Mouse (Mus musculus): ENCODE data around the gene Fbxo6.
"Not testable (repeated sequence)": the region's sequence is repeated elsewhere in the genome, so short reads cannot be mapped to it uniquely, and the experiment has no call there.

Fbxo6 gene

DNA sequence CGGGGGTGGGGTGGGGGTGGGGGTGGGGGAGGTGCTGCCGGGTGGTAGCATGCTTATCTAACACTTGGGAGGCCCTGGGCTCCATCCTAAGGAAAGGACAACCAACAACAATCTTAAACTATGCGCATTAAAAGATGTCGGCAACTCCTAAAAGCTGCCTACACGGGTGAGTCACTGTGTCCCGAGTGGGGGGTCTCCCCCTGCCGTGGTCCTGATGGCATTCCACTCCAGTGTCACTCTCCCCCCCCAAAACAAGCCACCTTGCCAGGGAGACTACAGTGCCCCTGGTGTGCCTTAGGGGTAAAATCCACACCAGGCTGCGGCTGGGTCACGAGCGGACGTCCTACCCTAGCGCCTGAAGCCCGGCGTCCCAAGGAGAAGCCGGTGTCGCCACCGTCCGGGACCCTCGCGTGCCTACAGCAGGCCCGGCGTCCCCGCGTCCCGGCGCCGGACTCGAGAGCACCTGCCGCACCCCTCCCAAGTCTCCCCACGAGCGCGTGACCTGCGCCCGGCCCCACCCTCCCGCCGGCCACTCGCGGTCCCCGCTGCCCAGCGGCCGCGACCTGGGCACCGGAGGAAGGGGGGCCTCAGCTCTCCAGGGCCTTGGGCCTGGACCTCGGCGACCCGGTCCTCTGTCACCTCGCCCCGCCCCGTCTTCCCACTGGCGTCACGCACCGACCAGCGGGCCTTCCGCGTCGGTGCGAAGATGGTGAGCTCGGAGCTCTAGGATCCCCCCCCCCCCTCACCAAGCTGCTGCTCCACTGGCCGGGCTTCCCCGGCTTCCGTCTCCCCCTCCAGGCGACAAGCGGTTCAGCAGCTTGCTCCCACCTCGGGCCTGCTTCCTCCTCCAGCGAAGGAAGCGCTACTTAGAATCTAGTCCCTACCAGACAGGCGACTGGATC, at the start of gene Fbxo6:
Gene Fbxo6, minus strand, starts transcription at position 874 of the 902 bp plus-strand sequence.
- in situ Hi-C loops (cut with MboI, MseI) = no loop called here

DNA sequence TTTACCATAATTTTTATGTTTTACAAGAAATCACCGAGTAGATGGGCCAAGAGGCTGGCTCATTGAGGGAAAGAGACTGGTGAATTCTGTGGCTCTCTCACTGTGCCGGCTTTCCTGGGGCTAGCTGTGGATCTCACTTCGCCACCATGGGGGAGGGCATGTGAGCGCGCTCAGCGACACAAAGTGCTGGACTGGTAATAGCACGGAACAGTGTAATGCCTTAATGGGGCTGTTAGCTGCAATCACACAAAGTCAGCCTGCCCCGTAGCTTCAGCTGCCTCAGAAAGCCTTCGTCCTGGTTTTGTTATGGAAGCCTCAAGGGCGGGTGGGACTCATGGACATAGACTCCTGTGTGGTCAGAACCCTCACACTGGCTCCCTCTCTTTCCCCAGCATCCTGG, 46.8 kb upstream of the Fbxo6 start:
- in situ Hi-C loops (cut with MboI, MseI) = no loop called here

DNA sequence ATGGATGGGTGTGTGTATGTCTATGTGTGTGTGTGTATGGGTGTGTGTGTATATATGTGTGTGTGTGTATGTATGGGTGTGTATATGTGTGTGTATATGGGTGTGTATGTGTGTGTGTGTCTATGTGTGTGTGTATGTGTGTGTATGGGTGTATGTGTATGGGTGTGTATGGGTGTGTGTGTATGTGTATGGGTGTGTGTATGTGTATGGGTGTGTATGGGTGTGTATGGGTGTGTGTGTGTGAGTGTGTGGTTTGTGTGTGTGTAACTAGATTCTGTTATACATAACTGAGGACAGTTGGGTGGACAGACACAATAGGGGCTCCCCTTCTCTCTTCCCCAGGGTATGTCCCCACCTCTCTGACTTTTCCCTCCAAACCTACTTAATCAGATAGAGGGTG, 42.5 kb upstream of the Fbxo6 start:
- in situ Hi-C loops (cut with MboI, MseI) = no loop called here

DNA sequence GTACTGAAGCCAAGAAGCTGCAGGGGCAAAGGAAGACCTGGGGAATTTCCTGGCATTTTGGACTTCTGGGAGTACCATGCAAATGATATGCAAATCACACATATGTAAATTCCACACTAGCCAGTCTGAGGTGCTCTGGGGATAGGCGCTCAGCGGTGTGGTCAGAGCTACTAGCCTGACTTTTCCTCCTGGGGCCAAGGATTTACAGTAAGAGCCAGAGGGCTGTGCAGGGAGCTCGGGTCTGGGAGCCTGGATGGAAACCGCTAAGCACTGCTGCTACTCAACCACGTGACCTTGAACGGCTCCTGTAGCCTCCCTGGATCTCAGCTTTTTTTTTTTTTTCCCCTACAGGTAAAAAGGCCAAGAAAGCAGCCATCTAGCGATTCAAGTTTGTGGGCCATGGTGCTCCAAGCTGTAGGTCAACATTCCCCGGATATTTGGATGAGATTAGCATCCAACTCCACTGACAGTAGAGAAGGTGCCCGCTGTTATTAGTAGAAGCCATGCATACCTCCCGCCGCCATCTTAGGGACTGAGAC, 40.8 kb upstream of the Fbxo6 start:
- in situ Hi-C loops (cut with MboI, MseI) = no loop called here

DNA sequence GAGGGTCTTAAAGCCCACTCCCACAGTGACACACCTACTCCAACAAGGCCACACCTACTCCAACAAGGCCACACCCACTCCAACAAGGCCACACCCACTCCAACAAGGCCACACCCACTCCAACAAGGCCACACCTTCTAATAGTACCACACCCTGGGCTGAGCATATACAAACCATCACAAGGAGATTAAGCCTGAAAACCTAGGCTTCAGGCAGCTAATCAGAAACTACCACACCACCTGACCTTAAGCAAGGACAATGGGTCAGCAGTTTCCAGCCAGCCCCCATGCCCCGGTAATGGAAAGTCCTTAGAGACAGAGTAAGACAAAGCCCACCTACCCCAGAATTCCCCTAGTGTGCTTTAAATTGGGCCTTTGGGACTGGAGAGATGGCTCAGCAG, 36.8 kb upstream of the Fbxo6 start:
- in situ Hi-C loops (cut with MboI, MseI) = not testable (repeated sequence)

DNA sequence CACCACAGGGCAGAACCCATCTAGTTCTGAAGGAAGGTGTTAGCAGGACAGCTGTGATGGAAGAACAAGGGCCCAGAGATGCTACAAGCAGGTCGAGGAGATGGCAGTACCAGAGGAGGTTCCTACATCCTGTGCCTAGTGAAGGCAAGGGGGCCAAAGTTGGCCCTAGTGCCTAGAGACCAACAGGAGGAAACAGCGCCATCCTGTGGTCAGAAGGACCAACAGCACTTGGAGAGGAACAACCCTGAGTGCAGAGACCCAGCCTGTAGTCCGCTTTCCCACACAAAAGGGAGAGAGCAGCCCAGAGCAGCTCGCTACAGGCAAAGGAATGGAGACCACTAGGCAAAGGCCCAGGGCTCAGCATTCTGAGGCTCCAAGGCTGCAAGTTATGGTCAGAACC, 33.9 kb upstream of the Fbxo6 start:
- in situ Hi-C loops (cut with MboI, MseI) = no loop called here

DNA sequence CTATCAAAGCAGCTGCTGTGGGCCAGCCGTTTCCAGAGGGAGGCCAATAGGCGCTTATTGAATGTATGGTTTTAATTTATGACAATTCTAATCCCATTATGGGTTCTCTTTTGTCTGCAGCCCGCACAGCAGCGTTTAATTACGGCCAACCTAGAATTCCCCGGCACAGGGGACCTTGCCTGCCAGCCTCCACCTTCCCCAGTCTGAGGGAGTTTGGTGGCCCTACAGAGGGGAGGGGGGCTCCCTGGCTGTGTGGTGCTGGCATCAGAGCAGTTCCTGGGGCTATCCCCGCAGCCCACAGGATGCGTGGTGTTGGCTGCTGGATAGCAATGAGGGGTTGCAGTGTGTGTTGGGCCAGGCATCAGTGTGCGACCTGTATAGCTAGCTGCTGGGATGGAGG, 32.6 kb upstream of the Fbxo6 start:
- in situ Hi-C loops (cut with MboI, MseI) = no loop called here

DNA sequence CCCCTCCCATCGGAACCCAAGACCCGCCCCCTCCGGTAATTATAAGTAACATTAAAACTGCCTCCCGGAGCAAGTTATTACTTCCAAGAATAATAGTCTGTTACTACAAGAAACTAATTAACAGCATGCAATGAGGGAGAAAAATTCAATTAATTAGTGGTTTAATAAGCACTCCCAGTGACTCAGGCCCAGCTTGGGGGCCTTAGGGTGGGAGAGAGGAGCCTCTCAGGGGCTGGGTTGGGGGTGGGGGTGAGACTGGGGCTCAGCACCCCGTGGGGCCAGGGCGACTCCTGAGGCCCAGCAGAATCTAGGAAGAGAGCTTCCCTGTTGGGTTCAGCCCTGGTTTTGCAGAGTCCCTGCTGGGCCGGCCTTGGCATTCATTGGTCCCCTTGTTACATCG, 30.4 kb upstream of the Fbxo6 start:
- in situ Hi-C loops (cut with MboI, MseI) = no loop called here

DNA sequence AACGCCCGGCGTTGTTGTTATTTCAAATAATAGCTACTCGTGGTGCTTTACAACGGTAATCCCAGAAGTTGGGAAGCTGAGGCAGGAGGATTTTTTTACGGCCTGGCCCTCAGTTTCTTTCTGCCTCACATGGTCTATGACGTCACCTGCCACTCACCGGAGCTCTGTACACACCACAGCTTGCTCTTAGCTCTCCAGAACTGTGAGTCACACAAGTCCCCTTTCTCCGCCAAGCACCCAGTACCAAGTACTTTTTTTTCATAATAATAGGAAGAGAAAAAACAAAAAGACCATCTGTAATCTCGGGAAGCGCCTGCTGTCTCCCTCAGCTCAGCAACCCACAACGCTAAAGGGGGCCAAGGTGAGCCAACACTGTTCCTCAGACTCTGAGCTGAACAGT, 29.5 kb upstream of the Fbxo6 start:
- in situ Hi-C loops (cut with MboI, MseI) = no loop called here

DNA sequence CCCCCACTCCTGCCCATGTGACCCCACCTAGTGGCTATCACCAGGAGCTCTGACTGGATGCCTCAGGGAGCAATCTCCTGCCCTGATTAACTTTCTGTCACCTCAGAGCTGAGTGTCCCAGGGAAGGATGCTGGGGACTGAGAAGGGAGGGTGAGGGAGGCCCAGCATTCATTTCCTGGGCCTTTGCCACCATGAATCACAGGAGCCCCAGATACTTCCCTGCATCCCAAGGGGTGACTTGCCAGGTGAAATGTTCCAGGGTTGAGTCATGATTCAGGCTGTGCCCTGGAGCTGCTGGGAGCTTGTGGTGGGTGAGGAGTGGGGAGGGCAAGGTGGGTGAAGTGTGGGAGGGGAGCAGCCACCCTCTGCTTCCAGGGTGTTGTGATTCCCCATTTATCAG, 25.8 kb upstream of the Fbxo6 start:
- in situ Hi-C loops (cut with MboI, MseI) = loop anchor here (5.0 kb wide), 1 partner anchor 260 kb away; no protein-coding TSS in a partner anchor

DNA sequence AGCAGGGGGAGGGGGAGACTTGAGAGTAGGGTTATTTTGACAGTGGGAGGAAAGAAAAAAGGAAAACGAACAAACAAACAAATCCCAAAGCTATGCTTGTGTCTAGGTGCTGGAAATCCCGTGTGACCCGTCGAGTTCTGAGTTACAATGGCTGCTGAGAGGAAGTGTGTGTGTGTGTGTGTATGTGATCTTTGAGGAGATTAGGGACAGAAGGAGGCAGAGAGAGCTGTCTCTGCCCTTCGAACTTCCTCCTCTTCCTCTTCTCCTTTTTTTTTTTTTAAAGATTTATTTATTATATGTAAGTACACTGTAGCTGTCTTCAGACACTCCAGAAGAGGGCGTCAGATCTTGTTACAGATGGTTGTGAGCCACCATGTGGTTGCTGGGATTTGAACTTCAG, 24.7 kb upstream of the Fbxo6 start:
- in situ Hi-C loops (cut with MboI, MseI) = loop anchor here (5.0 kb wide), 1 partner anchor 261 kb away; no protein-coding TSS in a partner anchor

DNA sequence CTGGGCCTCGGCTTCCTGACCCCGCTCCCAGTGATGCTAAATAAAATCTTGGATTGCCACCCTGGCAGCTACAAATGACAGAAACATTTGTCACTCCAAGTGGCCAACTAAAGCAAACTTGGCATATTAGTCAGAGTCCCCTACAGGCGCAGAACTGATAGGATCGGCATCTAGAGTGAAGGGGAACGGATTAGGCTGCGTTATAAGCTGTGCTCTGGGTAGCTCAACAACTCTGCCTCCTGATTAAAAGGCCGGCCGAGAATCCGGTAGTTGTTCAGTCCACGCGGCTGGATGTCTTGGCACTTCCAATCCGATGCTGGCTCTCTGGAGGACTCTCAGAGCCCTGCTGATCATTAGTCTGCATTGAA, 22.5 kb upstream of the Fbxo6 start:
- in situ Hi-C loops (cut with MboI, MseI) = no loop called here

DNA sequence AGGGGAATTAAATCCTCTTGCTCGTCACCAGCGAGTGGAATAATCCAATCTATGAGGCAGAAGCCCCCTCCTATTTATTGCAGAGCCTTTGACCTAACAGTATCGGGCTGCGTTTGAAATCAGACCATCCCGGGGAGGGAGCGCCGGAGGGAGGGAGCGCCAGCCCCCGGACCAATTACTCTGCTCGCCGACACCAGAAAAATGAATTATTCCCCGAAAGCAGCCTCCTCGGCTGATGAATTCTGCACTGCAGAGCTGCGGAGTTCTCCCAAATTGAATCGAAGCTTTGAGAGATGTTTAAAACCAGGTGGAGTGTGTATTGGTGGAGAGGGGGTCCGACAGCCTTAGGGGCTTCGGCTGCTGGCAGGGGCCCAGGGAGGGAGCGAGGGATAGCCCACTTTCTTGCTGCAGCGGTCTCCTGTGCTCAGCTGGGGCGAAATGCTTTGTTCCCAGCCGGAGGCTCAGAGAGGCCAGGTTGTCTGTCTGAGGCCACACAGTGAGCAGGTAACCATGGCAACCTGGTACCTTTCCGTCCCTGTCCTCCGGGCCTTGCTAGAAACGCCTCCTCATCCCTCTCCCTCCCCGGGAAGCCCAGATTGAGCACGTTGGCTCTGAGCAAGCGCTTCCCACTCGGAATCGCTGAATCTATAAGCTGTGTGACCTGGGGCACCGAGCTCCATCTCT, 22.0 kb upstream of the Fbxo6 start:
- in situ Hi-C loops (cut with MboI, MseI) = no loop called here

DNA sequence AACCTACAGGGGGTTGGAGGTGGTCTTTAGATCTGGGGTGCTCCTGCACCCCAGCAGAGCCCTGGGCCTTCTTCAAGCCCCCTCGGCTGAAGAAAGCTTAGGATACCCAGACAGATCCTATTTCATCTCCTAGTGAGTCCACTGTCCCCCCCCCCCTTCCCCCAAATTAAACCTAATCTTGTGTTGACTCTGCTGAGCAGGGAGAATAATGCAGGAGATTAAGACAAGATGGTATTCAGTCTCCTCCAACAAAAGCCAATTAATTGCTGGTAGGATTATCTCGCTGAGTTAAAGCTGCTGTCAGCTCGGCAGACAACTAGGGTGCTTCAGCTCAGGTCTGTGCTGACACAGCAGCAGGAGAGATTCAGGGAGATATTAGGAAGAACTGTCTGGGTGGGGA, 19.3 kb upstream of the Fbxo6 start:
- in situ Hi-C loops (cut with MboI, MseI) = no loop called here

DNA sequence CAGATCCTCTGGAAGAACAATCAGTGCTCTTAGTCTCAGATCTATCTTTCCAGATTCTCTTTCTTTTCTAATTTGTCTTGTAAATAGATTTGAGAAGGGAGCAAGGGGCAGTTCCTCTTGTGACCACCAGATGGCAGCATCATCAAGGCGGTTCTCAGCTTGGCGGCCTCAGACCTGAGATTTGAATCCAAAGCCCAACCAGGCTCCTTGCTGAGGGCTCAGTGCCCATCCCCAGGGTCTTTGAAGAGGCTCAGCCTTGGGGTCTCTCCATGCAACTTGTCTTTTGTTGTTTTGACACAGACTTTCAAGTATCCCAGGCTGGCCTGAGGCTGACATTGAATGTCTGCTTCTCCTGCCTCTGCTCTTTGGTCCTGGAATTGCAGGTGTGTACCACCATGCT, 18.9 kb upstream of the Fbxo6 start:
- in situ Hi-C loops (cut with MboI, MseI) = no loop called here

DNA sequence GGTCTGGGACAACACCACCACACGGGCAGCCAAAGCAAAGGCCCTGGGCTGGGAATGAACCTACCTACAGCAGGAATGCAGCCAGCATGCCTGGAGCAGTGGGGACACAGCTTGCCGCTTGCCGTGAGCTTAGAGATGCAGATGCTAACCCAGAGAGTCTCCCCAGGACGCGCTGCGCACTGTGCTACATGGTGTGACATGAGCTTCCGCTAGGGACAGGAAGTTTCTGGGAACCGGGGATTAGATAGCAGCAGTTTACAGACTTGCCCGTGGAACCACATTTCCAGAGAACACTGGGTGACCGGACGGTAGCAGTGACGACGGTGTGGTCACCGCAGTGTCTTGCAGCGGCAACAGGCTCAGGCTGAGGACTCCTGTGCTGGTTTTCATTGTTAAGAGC, 17.6 kb upstream of the Fbxo6 start:
- in situ Hi-C loops (cut with MboI, MseI) = no loop called here

DNA sequence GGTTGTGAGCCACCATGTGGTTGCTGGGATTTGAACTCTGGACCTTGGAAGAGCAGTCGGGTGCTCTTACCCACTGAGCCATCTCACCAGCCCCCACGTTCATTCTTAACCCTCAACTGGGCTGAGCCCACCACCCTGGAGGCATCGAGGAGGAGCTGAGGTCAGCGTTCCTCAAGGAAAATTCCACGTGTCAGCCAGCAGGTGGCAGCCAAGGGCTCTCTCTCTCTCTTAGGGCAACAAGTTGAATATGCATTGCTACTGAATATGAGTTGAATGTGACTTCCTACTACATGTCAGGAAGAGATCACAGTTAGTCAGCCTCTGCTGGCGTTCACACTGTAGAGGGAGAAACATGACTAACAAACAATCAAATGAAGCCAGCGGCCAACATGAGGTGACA, 16.3 kb upstream of the Fbxo6 start:
- in situ Hi-C loops (cut with MboI, MseI) = no loop called here

DNA sequence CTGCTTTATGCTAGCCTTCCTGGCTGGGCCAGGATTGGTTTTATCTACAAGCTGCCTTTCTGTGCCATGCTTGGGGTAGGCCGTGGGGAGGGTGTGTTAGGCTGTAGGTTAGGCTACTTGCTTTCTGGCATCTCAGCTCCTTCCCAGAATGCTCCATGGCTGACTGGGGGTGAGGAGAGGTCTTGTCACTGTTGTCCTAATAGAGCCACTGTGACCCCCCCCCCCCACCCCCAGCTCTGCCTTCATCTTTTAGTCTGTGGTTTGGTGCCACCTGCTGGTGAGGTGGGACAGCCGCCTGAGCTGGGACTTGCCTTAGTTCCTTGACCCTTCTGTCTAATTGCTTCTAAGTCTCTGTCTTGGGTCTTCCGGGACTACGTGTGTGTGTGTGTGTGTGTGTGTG, 15.0 kb upstream of the Fbxo6 start:
- in situ Hi-C loops (cut with MboI, MseI) = no loop called here

DNA sequence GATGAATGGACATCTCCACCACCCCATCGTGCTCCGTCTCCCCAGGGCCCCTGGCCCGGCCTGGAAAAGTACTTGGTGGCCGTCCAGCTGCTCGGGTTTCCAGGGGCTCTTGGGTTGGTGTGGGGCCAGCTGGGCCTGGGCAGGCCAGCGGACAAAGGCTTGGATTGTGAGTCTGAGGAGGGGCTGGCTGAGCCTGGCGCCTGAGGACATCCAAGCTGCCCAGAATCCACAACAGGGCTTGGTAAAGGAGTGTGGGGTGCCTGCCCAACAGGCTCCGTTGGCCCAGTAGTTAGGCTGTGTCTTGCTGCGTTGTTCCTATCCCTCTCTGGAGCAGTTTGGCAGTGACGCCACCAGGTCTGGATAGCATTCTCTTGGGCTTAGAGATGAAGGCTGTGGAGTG, 14.5 kb upstream of the Fbxo6 start:
- in situ Hi-C loops (cut with MboI, MseI) = no loop called here

DNA sequence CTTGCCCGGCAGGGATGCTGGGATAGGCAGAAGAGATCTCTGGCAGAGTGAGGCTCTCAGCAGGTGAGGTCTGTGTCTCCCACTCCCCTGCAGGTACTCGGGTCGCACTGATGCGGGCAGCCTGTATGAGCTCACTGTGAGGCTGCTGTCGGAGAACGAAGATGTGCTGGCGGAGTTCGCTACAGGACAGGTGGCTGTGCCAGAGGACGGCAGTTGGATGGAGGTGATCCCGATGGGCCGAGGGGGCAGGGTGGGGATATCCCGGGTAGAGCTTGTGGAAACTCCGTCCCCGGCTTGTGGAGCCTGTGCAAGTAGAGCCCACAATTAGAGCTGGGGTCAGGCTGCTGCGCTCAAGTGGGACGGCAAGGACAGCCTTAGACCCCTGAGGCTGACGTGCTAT, 13.6 kb upstream of the Fbxo6 start:
- in situ Hi-C loops (cut with MboI, MseI) = no loop called here

DNA sequence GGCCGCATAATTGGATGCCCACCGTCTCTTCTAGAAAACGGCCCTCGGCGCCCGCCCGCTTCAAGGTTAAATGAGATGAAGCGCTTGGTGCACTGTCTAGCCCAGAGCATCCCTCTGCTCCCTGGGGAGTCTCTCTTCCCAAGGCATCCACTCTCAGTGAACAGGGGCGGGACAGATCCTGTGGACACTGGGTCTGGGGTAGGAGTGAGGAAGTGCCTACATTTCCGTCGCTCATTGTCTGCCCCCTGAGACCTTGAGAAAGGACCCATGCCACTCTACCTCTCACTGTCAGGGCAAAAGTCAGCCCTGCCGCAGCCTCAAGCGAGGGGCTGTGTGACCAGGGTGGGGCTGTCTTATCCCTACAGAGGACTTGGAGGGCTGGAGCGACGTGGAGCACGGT, 12.5 kb upstream of the Fbxo6 start:
- in situ Hi-C loops (cut with MboI, MseI) = loop anchor here (5.0 kb wide), 1 partner anchor 52 kb away; no protein-coding TSS in a partner anchor

DNA sequence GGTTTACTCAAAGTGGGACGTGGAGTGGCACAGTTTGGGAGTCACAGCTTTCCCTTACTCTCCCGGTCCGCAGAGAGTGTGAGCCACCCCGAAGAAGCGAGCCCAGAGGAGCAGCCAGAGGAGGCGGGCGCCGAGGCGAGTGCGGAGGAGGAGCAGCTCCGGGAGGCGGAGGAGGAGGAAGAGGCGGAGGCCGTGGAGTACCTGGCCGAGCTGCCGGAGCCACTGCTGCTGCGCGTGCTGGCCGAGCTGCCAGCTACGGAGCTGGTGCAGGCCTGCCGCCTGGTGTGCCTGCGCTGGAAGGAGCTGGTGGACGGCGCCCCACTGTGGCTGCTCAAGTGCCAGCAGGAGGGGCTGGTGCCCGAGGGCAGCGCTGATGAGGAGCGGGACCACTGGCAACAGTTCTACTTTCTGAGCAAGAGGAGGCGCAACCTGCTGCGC, 12.1 kb upstream of the Fbxo6 start:
- in situ Hi-C loops (cut with MboI, MseI) = loop anchor here (5.0 kb wide), 1 partner anchor 52 kb away; no protein-coding TSS in a partner anchor

Data from regulatory T cell (primary cell).